Comparison of ENCODE assay signal across 19 mouse cellular contexts in genomic region chr4:123447251-123447650, GRCm38 (mm10).
DNase-seq lines count a peak whose midpoint lies in the region; ATAC-seq lines count a peak whose summit lies in the region.
"Had no signal": no experiment of that assay in that cellular context is flagged by ENCODE, and none has a peak within 500 bp of the region (broad histone marks: within the 10 kb centered on the region; RNA-seq: fewer than 3 reads in every experiment).

No protein-coding gene starts in this region.

- no peaks in the 10 kb centered on the region for H3K27me3 ChIP-seq in heart, embryonic 11.5 days (ENCODE audit: control insufficient read depth, insufficient read depth, low read length)
- H3K27me3 ChIP-seq in forebrain, embryonic 12.5 days, result no peaks in the 10 kb centered on the region
- H3K27me3 ChIP-seq: hindbrain, embryonic 15.5 days; stomach, embryonic 15.5 days had no signal

- no peak overlapping the region for H3K9ac ChIP-seq in heart, embryonic 11.5 days (ENCODE audit: low read depth, low read length)
- no peak overlapping the region for H3K9ac ChIP-seq in forebrain, embryonic 12.5 days
- H3K9ac ChIP-seq: hindbrain, embryonic 15.5 days; stomach, embryonic 15.5 days had no signal

- no peak for ATAC-seq in heart, embryonic 11.5 days (replicated peaks; ENCODE audit: insufficient number of reproducible peaks, low FRiP score, low TSS enrichment)
- ATAC-seq in forebrain, embryonic 12.5 days (ENCODE audit: low FRiP score), result no peak
- ATAC-seq: intestine, postnatal 0 days; midbrain, embryonic 16.5 days had no signal

- peaks cover 8% of the 10 kb centered on the region for H3K4me1 ChIP-seq in heart, embryonic 11.5 days (ENCODE audit: control insufficient read depth, insufficient read depth, low read length)
- H3K4me1 ChIP-seq in forebrain, embryonic 12.5 days, result no peaks in the 10 kb centered on the region
- H3K4me1 ChIP-seq: hindbrain, embryonic 15.5 days; stomach, embryonic 15.5 days had no signal

- H3K4me2 ChIP-seq in heart, embryonic 11.5 days, result no peak overlapping the region
- H3K4me2 ChIP-seq in forebrain, embryonic 12.5 days, result no peak overlapping the region
- H3K4me2 ChIP-seq: hindbrain, embryonic 15.5 days; stomach, embryonic 15.5 days had no signal

- no peaks in the 10 kb centered on the region for H3K9me3 ChIP-seq in heart, embryonic 11.5 days (replicated peaks; ENCODE audit: control insufficient read depth, low read length)
- no peaks in the 10 kb centered on the region for H3K9me3 ChIP-seq in forebrain, embryonic 12.5 days
- H3K9me3 ChIP-seq: G1E; hindbrain, embryonic 15.5 days; stomach, embryonic 15.5 days had no signal

- peaks cover 35% of the 10 kb centered on the region for H3K36me3 ChIP-seq in heart, embryonic 11.5 days (ENCODE audit: control insufficient read depth, insufficient read depth, low read length)
- peaks cover 72% of the 10 kb centered on the region for H3K36me3 ChIP-seq in forebrain, embryonic 12.5 days (replicated peaks)

- intact Hi-C loops in heart, postnatal 36 days (cut with DNase I), result loop anchor here (5.0 kb wide), 2 partner anchors 35 to 55 kb away; no protein-coding TSS in a partner anchor

- H3K27ac ChIP-seq in heart, embryonic 11.5 days (ENCODE audit: low read depth, low read length), result 0 out of 2 replicates have a peak overlapping the region, but pooled peaks have one; percentile 35
- H3K27ac ChIP-seq in forebrain, embryonic 12.5 days, result no peak overlapping the region
- H3K27ac ChIP-seq: hindbrain, embryonic 15.5 days; macrophage; stomach, embryonic 15.5 days had no signal

- H3K4me3 ChIP-seq in heart, embryonic 11.5 days (ENCODE audit: low read depth, low read length), result no peak overlapping the region
- H3K4me3 ChIP-seq in forebrain, embryonic 12.5 days (replicated peaks), result no peak overlapping the region
- H3K4me3 ChIP-seq: erythroblast, embryonic 14.5 days; hindbrain, embryonic 15.5 days; stomach, embryonic 15.5 days had no signal

- 31% methylated on average over 3 of the region's 3 CpGs for WGBS in heart, embryonic 11.5 days (ENCODE audit: insufficient replicate concordance)
- 85% methylated on average over 3 of the region's 3 CpGs for WGBS in forebrain, embryonic 12.5 days

- DNase-seq in heart, adult 18-20 months, result peak; percentile 42 to 57
- DNase-seq in heart, postnatal 36 days, result no peak
- peak; percentile 18 for DNase-seq in 3T3-L1 (ENCODE audit: low read depth, low spot score)
- peak; percentile 51 for DNase-seq in NIH3T3 (ENCODE audit: low read depth)
- no peak for DNase-seq in left cerebral cortex, adult 11 months (ENCODE audit: low spot score)
- no peak for DNase-seq in thymus, postnatal 0 days (ENCODE audit: low spot score)
- DNase-seq: adrenal gland, postnatal 14 days; cerebellum, adult 9-10 months; gastrocnemius, postnatal 25 days; thymus, postnatal 14 days had no signal

Comparison
In these comparisons a context has a peak if more than half of its experiments do, and no peak if none do; other contexts are left out.
1. DNase-seq: peak in heart, adult 18-20 months (2 of 2), 3T3-L1 (single experiment) and NIH3T3 (single experiment); none in heart, postnatal 36 days (0 of 2), left cerebral cortex, adult 11 months (single experiment) and thymus, postnatal 0 days (single experiment).